Mouse (Mus musculus) liver, postnatal 0 days (tissue): ENCODE results near the gene Klhdc3. TPM values are rescaled to one million over a fixed set of nuclear protein-coding genes. Genes with fewer than 3 reads are reported as not detected.

Experiments
- ATAC-seq: fragments of 200-750 bp; cut with Nextera tagmentation; 2 replicates; pipeline ENCODE4 v1.8.0; 2017; ENCODE audit warnings: mild to moderate bottlenecking, moderate library complexity
- DNase-seq: peaks from one replicate; pipeline ENCODE4 v3.0.0-alpha.2; 2016
- H3K27ac ChIP-seq: fragments of 300-500 bp; sonication (generic); 2 replicates; pipeline ENCODE4 v1.5.1; 2014; ENCODE audit warnings: antibody characterized with exemption, moderate library complexity, mild to moderate bottlenecking, low read depth
- H3K27me3 ChIP-seq: fragments of 300-500 bp; sonication (generic); 2 replicates; pipeline ENCODE4 v1.6.1; 2014; ENCODE audit warnings: low read length, control low read depth, mixed read lengths; ENCODE audit not compliant: insufficient read depth
- H3K36me3 ChIP-seq: fragments of 300-500 bp; sonication (generic); replicated peaks from 2 replicates; pipeline ENCODE4 v1.6.1; 2014; ENCODE audit warnings: mild to moderate bottlenecking, control low read depth, low read length, moderate library complexity, mixed read lengths; ENCODE audit not compliant: insufficient read depth
- H3K4me1 ChIP-seq: fragments of 300-500 bp; sonication (generic); 2 replicates; pipeline ENCODE4 v1.6.1; 2014; ENCODE audit warnings: antibody characterized with exemption, mild to moderate bottlenecking, control low read depth; ENCODE audit not compliant: insufficient read depth
- H3K4me2 ChIP-seq: fragments of 300-500 bp; sonication (generic); 2 replicates; pipeline ENCODE4 v1.6.1; 2014; ENCODE audit warnings: low read depth, mild to moderate bottlenecking, low read length, moderate library complexity, mixed read lengths
- H3K4me3 ChIP-seq: fragments of 300-500 bp; sonication (generic); 2 replicates; pipeline ENCODE4 v1.5.1; 2014; ENCODE audit warnings: low read depth, low read length
- H3K9ac ChIP-seq: fragments of 300-500 bp; sonication (generic); replicated peaks from 2 replicates; pipeline ENCODE4 v1.6.1; 2014; ENCODE audit warnings: mild to moderate bottlenecking, moderate library complexity
- H3K9me3 ChIP-seq: fragments of 300-500 bp; sonication (generic); 2 replicates; pipeline ENCODE4 v1.6.1; 2016; ENCODE audit warnings: mild to moderate bottlenecking, control low read depth, low read length, mixed read lengths
- CTCF ChIP-seq: sonication (generic); IDR thresholded peaks from 2 replicates; pipeline ENCODE4 v1.5.1; 2016; ENCODE audit warnings: antibody characterized with exemption, low read depth
- EP300 ChIP-seq: IDR thresholded peaks from 2 replicates; pipeline ENCODE4 v1.6.1; 2016; ENCODE audit warnings: antibody characterized with exemption, low read depth, mild to moderate bottlenecking
- WGBS: fragments of 180-500 bp; shearing (Covaris S2); extraction: QIAGEN DNeasy Blood & Tissue Kit; methylation state at CpG from one replicate; pipeline ENCODE4 v1.1.7; 2014; ENCODE audit not compliant: insufficient replicate concordance; 5-methylcytosine and 5-hydroxymethylcytosine counted together
- polyA plus RNA-seq: library from polyadenylated mRNA; unstranded; fragments of >200 nt; fragmentation: Nextera tagmentation; extraction: Ambion mirVana; gene quantifications from 2 replicates; pipeline ENCODE4 v1.2.1, GENCODE M21; 2015

Klhdc3 gene
- polyA plus RNA-seq, 1 experiment from 2014 or later = 63.0 TPM

DNA sequence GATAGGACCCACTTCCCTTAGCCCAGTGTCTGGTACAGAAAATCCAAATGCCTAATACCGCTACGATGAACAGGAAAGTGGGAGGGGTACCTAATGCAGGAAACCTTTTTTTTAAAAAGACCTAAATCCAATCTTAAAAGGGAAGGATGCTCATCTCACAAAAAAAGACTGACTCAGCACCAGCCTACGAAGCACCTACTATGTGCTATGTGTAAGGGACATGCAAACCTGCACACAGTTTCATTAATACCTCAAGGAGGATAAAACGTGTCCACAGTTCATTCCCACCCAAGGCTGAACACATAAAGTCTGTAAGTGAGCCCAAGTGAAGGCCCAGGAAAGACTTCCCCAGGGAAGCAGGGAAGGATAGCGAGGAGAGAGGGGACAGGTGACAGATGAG is 21.8 kb upstream of the Klhdc3 start:
- H3K9me3 ChIP-seq = no peaks in the 10 kb centered on the region
- peaks cover 21% of the 10 kb centered on the region for H3K4me1 ChIP-seq
- no peak overlapping the region for H3K4me3 ChIP-seq
- H3K36me3 ChIP-seq = peaks cover 7% of the 10 kb centered on the region
- WGBS = 83% methylated on average over 5 of the region's 5 CpGs
- no peak overlapping the region for H3K9ac ChIP-seq
- ATAC-seq = no peak
- H3K4me2 ChIP-seq = no peak overlapping the region
- no peak overlapping the region for H3K27ac ChIP-seq
- no peaks in the 10 kb centered on the region for H3K27me3 ChIP-seq
- no peak for DNase-seq
- no peak for TF ChIP-seq CTCF
- no peak for TF ChIP-seq EP300

DNA sequence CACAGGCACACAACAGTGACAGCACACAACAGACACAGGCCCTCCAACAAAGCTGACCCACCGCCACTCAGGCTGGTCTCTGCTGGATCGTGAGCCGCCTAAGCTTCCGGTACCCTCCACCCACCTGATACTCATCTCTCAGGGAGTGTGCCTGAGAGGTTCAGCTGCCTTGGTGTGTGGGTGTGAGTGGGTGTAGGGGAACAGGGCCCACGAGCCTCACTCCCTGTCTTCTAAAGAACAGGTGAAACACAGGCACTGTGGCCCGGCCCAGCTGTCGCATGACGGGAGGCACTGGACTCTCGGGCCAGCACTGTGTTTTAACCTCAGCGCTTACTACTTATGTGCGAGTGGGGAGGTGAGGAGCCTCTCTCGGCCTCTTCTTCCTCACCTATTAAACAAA is 21.4 kb upstream of the Klhdc3 start:
- H3K9me3 ChIP-seq = no peaks in the 10 kb centered on the region
- H3K4me3 ChIP-seq = no peak overlapping the region
- TF ChIP-seq CTCF (no peak), EP300 (no peak)
- H3K4me2 ChIP-seq = no peak overlapping the region
- 80% methylated on average over 12 of the region's 12 CpGs for WGBS
- peaks cover 7% of the 10 kb centered on the region for H3K36me3 ChIP-seq
- H3K9ac ChIP-seq = no peak overlapping the region
- DNase-seq (no peak), ATAC-seq (no peak)
- peaks cover 21% of the 10 kb centered on the region for H3K4me1 ChIP-seq
- H3K27me3 ChIP-seq = no peaks in the 10 kb centered on the region
- no peak overlapping the region for H3K27ac ChIP-seq

DNA sequence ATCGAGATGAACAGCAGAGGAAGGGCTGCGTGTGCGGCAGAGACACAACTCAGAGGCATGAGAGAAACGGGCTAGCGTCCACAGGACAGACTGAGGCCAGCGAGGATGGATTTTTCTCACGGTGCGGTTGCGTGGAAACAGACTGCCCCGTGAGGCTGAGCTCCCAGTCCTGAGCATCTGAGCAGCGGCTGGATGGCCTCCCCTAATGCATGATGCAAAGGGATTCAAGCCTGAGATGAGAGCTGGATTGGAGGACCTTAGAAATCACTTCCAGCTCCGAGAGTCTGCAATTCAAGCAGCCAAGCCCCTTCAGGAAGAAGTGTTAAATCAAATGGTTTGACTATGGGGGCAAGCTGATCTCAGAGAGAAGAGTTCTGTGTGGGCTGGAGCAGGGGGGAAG is 20.8 kb upstream of the Klhdc3 start:
- no peak for TF ChIP-seq EP300
- TF ChIP-seq CTCF = no peak
- WGBS = 88% methylated on average over 12 of the region's 12 CpGs
- peaks cover 21% of the 10 kb centered on the region for H3K4me1 ChIP-seq
- DNase-seq (no peak), ATAC-seq (no peak)
- H3K9ac ChIP-seq = no peak overlapping the region
- H3K27me3 ChIP-seq = no peaks in the 10 kb centered on the region
- H3K4me2 ChIP-seq = no peak overlapping the region
- H3K4me3 ChIP-seq = no peak overlapping the region
- peaks cover 7% of the 10 kb centered on the region for H3K36me3 ChIP-seq
- no peak overlapping the region for H3K27ac ChIP-seq
- no peaks in the 10 kb centered on the region for H3K9me3 ChIP-seq

DNA sequence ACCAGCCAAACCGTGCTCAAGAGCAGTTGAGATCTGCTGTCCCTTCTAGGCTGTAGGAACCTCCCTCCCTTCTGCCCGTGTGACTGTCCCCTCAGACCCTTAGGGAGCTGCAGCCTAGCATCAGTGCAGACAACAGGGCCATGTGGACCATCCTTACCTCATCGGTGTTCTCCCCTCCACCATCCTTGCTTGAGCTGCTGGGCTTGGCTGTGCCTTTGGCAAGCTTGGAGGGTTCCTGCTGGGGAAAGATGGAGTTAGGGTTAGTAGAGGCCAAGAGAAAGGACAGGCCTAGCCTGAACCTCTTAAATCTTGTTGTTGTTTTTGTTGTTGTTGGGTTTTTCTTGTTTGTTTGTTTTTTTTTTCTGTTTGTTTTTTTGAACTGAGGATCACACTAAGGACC is 19.2 kb upstream of the Klhdc3 start:
- 86% methylated on average over 3 of the region's 3 CpGs for WGBS
- Histone ChIP-seq H3K4me3 (no peak overlapping the region), H3K27me3 (no peaks in the 10 kb centered on the region), H3K27ac (no peak overlapping the region), H3K36me3 (peaks cover 7% of the 10 kb centered on the region), H3K4me2 (no peak overlapping the region), H3K4me1 (peaks cover 14% of the 10 kb centered on the region), H3K9me3 (no peaks in the 10 kb centered on the region), H3K9ac (no peak overlapping the region)
- TF ChIP-seq CTCF = no peak
- no peak for TF ChIP-seq EP300
- ATAC-seq (no peak), DNase-seq (no peak)

DNA sequence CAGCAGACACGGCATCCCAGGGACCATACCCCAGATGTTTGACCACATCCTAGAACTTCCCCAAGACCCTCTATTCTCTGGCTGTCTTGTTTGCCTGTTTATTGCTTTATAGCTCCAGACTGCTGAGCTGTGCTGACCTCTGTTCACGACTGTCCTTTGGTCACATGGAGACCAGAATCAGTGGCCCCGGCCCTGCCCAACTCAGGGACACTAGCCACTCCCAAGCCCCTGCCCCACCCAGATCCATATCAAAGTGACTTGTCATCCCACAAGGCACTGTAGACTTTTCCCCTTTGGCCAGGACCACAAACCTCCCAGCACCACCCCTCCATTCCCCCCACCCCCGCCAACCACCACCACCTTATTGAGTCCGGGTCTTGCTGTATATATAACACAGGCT is 18.5 kb upstream of the Klhdc3 start:
- peaks cover 7% of the 10 kb centered on the region for H3K36me3 ChIP-seq
- no peak overlapping the region for H3K27ac ChIP-seq
- no peaks in the 10 kb centered on the region for H3K27me3 ChIP-seq
- ATAC-seq = no peak
- WGBS = 72% methylated on average over 5 of the region's 5 CpGs
- H3K9me3 ChIP-seq = no peaks in the 10 kb centered on the region
- H3K4me2 ChIP-seq = no peak overlapping the region
- no peak overlapping the region for H3K9ac ChIP-seq
- peaks cover 14% of the 10 kb centered on the region for H3K4me1 ChIP-seq
- TF ChIP-seq EP300 (no peak), CTCF (no peak)
- no peak overlapping the region for H3K4me3 ChIP-seq
- DNase-seq = no peak

DNA sequence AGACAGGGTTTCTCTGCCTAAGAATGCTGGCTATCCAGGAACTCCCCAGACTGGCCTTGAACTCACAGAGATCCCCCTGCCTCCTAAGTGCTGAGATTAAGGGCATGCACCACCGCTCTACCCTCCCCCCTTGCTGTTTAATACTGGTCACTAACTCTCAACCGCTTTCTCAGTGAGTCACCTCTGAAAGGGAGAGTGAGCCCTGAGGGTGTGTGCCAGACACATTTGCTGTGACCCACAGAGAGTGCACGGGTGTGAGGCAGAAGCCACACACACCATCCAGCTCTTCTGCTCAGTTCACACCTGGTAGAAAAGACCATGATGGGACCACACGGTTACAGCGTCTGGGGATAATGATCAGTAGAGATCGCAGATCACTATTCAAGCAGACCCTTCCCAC is 17.8 kb upstream of the Klhdc3 start:
- WGBS = 85% methylated on average over 6 of the region's 6 CpGs
- Histone ChIP-seq H3K9ac (no peak overlapping the region), H3K4me3 (no peak overlapping the region), H3K27me3 (no peaks in the 10 kb centered on the region), H3K36me3 (peaks cover 7% of the 10 kb centered on the region), H3K9me3 (no peaks in the 10 kb centered on the region), H3K27ac (no peak overlapping the region), H3K4me1 (peaks cover 8% of the 10 kb centered on the region), H3K4me2 (no peak overlapping the region)
- ATAC-seq (no peak), DNase-seq (no peak)
- TF ChIP-seq EP300 (no peak), CTCF (no peak)

DNA sequence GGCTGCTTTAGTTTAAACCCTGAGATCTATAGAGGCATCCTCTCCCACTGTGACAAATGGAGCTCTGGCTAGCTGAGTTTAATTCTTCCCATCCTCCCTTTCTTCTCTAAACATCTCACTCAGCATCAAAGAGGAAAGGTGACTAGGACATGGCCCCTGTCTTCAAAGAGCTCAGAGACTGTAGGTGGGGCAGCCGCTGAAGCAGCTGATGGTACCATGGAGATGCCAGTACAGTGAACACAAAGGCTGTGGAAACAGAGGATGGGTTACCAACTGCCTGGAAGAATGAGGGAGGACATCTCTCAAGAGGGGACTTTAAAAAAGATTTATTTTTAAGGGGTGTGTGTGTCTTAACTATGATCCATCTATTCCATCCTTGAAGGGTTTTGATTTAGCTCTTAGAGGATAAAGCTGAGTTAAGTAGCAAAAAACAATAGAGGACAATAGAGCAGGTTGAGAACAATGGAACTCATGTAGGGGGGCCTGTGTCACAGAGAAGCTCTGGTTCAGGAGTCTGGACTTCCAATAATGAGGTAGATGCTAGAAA is 13.9 kb upstream of the Klhdc3 start:
- no peaks in the 10 kb centered on the region for H3K27me3 ChIP-seq
- H3K4me3 ChIP-seq = no peak overlapping the region
- H3K4me1 ChIP-seq = no peaks in the 10 kb centered on the region
- no peak overlapping the region for H3K27ac ChIP-seq
- H3K9ac ChIP-seq = no peak overlapping the region
- TF ChIP-seq EP300 (no peak), CTCF (no peak)
- H3K4me2 ChIP-seq = no peak overlapping the region
- H3K9me3 ChIP-seq = no peaks in the 10 kb centered on the region
- ATAC-seq (no peak), DNase-seq (no peak)
- 82% methylated on average over 1 of the region's 1 CpGs for WGBS
- H3K36me3 ChIP-seq = peaks cover 7% of the 10 kb centered on the region; the same call in 1 of the 2 replicates
